Mouse (Mus musculus) Patski (cell line): Measurements from ENCODE around the gene Cwh43. TPM values are rescaled to one million over a fixed set of nuclear protein-coding genes. Genes with fewer than 3 reads are reported as not detected.

Source experiments
- ATAC-seq: fragments of 100-300 bp; one replicate; pipeline ENCODE4 v1.8.0; 2021
- CTCF ChIA-PET: fragments of 350-600 bp; sonication (Branson Sonifier 250); formaldehyde crosslinking; loops from one replicate; lab custom pipeline; 2022; ENCODE audit warnings: inconsistent platforms; lab: Charles Lee
- POLR2A ChIA-PET: fragments of 350-600 bp; sonication (Branson Sonifier 250); formaldehyde crosslinking; loops from one replicate; lab custom pipeline; 2022; ENCODE audit warnings: antibody characterized with exemption, inconsistent platforms; lab: Charles Lee
- DNase-seq: peaks from one replicate; pipeline ENCODE4 v3.0.0-alpha.2; 2011; ENCODE audit warnings: low read depth, low spot score
- H3K27me3 ChIP-seq: fragments of 371-371 bp; one replicate; pipeline ENCODE4 v1.5.1; 2021
- CTCF ChIP-seq: fragments of 100-300 bp; IDR thresholded peaks from one replicate; pipeline ENCODE4 v1.5.1; 2021
- in situ Hi-C: fragments of 300-500 bp; cut with MboI; formaldehyde crosslinking; loops from 3 replicates; pipeline ENCODE4 v1.11.1; 2018; ENCODE audit warnings: low pct_unique_long_range_greater_than_20kb, mixed read lengths
- polyA plus RNA-seq: library from polyadenylated mRNA; unstranded; gene quantifications from one replicate; pipeline ENCODE4 v1.2.3, GENCODE M21; 2021

Cwh43 gene
- polyA plus RNA-seq, 1 experiment from 2014 or later, result not detected

DNA sequence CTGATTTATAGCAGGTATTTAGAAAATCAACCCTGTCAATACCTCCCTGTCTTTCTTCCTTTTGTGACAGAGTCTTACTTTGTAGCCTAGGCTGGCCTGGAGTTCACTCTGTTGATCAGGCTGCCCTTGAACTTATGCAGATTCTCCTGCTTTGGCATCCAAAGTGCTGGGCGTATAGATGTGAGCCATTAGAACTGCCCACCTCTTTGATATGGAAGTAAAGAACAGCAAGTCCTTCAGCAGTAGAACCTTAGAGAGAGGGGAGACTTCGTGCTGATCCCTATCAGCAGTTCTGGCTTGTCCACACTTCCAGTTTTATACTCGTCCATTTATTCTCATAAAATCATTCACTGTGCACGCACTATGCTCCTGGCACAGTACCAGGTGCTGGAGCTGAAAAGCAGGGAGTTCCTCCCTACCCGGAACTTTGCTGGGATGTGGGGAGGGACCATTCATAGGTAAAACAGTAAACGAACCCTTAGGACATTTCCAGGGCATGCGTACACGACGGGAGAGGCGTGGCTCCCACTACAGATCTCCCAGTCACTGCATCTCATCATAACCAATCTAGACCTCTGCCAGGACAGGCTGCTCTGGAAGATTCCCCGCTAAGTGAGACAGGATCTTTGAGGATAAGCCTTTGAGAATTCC lies 13.3 kb downstream of the Cwh43 start:
- ATAC-seq (no peak), DNase-seq (no peak)
- ChIA-PET CTCF (interaction anchor here (1.0 kb wide), 1 partner anchor 215 kb away, joined by 4 read pairs; no protein-coding TSS in a partner anchor), POLR2A (no interaction called here)
- in situ Hi-C loops, result no loop called here
- no peaks in the 10 kb centered on the region for H3K27me3 ChIP-seq
- TF ChIP-seq CTCF, result no peak

- no peak for ATAC-seq
- ChIA-PET POLR2A (no interaction called here), CTCF (interaction anchor here (1.0 to 2.0 kb wide), 4 partner anchors 9 to 211 kb away, joined by 3 to 9 read pairs (median 4); no protein-coding TSS in a partner anchor)
- no peak for TF ChIP-seq CTCF
- in situ Hi-C loops, result no loop called here
- no peak for DNase-seq
- H3K27me3 ChIP-seq, result no peaks in the 10 kb centered on the region
Observed at GRCm38 (mm10) chr5:73426824-73427223, 20.9 kb downstream of the Cwh43 start.

GRCm38 (mm10) chr5:73431581-73431980 lies 25.7 kb downstream of the Cwh43 start:
- CTCF ChIA-PET, result interaction anchor here (3.0 to 4.5 kb wide), 2 partner anchors 202 to 206 kb away, joined by 20 to 29 read pairs; partner anchors contain the start of gene Lrrc66
- H3K27me3 ChIP-seq, result no peaks in the 10 kb centered on the region
- peak; percentile 97 for TF ChIP-seq CTCF
- DNase-seq (peak; percentile 19), ATAC-seq (peak; percentile 85)
- in situ Hi-C loops, result loop anchor here (5.0 kb wide), 2 partner anchors 111 to 206 kb away; no protein-coding TSS in a partner anchor
- POLR2A ChIA-PET, result no interaction called here

DNA sequence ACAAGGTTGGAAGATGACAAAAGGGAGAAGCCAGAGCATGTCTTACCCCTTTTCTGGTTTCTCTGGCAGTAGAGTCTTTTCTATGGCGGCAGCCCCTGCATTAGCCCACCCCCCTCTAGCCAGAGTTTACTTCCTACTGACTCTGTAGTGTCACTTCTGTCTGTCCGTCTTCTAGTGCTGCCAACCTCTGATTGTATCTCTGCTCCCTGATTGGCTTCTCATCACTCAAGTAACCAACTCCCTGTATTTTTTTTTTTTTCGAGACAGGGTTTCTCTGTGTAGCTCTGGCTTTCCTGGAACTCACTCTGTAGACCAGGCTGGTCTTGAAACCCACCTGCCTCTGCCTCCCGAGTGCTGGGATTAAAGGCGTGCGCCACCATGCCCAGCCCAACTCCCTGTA lies 26.9 kb downstream of the Cwh43 start:
- no peaks in the 10 kb centered on the region for H3K27me3 ChIP-seq
- in situ Hi-C loops, result loop anchor here (5.0 kb wide), 2 partner anchors 109 to 204 kb away; no protein-coding TSS in a partner anchor
- ChIA-PET POLR2A (no interaction called here), CTCF (interaction anchor here (0.8 to 4.5 kb wide), 2 partner anchors 201 to 205 kb away, joined by 3 to 29 read pairs; partner anchors contain the start of gene Lrrc66)
- no peak for TF ChIP-seq CTCF
- ATAC-seq, result no peak
- no peak for DNase-seq

- ChIA-PET CTCF (interaction anchor here (4.5 kb wide), 1 partner anchor 199 kb away, joined by 29 read pairs; the partner anchor contains the start of gene Lrrc66), POLR2A (interaction anchor here (1.0 kb wide), 1 partner anchor 202 kb away, joined by 3 read pairs; no protein-coding TSS in a partner anchor)
- H3K27me3 ChIP-seq, result no peaks in the 10 kb centered on the region
- in situ Hi-C loops, result loop anchor here (5.0 kb wide), 2 partner anchors 108 to 203 kb away; no protein-coding TSS in a partner anchor
- DNase-seq, result no peak
- TF ChIP-seq CTCF, result no peak
- ATAC-seq, result no peak
Observed at GRCm38 (mm10) chr5:73434764-73435163, 28.9 kb downstream of the Cwh43 start.

- ChIA-PET CTCF (no interaction called here), POLR2A (no interaction called here)
- in situ Hi-C loops, result no loop called here
- H3K27me3 ChIP-seq, result no peaks in the 10 kb centered on the region
- TF ChIP-seq CTCF, result no peak
- DNase-seq (no peak), ATAC-seq (no peak)
Observed at GRCm38 (mm10) chr5:73442176-73442575, 36.3 kb downstream of the Cwh43 start.

DNA sequence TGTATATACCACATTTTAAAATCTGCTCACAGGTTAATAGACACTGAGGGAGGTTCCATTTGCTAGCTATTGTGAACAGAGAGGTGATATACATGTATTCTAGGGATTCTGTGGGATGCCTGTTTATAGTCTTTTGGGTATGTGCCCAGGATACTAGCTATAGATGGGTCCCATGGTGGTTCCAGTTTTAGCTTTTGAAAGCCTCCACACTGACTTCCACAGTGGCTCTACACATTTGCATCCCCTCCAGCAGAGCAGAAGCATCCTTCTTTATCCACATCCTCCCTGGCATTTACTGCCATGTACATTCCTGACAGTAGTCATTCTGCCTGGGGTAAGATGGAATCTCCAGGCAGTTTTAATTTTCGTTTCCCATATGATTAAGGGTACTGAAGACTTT lies 44.4 kb downstream of the Cwh43 start:
- DNase-seq (no peak), ATAC-seq (no peak)
- ChIA-PET CTCF (interaction anchor here (0.7 to 1.5 kb wide), 2 partner anchors 11 to 13 kb away, joined by 3 read pairs; no protein-coding TSS in a partner anchor), POLR2A (interaction anchor here (0.7 kb wide), 1 partner anchor 92 kb away, joined by 5 read pairs; no protein-coding TSS in a partner anchor)
- no peak for TF ChIP-seq CTCF
- in situ Hi-C loops, result no loop called here
- H3K27me3 ChIP-seq, result no peaks in the 10 kb centered on the region

- ChIA-PET CTCF (interaction anchor here (0.7 to 1.5 kb wide), 2 partner anchors 18 to 21 kb away, joined by 3 to 4 read pairs; no protein-coding TSS in a partner anchor), POLR2A (no interaction called here)
- no peak for DNase-seq
- TF ChIP-seq CTCF, result no peak
- in situ Hi-C loops, result no loop called here
- ATAC-seq, result no peak
- H3K27me3 ChIP-seq, result no peaks in the 10 kb centered on the region
Observed at GRCm38 (mm10) chr5:73454502-73455306, 48.8 kb downstream of the Cwh43 start.

GRCm38 (mm10) chr5:73455307-73455687 lies 49.4 kb downstream of the Cwh43 start:
- ChIA-PET POLR2A (no interaction called here), CTCF (no interaction called here)
- DNase-seq (no peak), ATAC-seq (no peak)
- no peak for TF ChIP-seq CTCF
- in situ Hi-C loops, result no loop called here
- H3K27me3 ChIP-seq, result no peaks in the 10 kb centered on the region
